Mouse (Mus musculus) spleen, adult 2 months (tissue): ENCODE results near the gene Tenm4.

ENCODE experiments used
- CTCF ChIP-seq: fragments of 200-500 bp; IDR thresholded peaks from 2 replicates; pipeline ENCODE4 v1.5.1; 2011; ENCODE audit warnings: mild to moderate bottlenecking, inconsistent platforms; ENCODE audit not compliant: insufficient read depth, insufficient read length, insufficient replicate concordance; ENCODE audit errors: extremely low read depth
- POLR2A ChIP-seq: fragments of 200-500 bp; IDR thresholded peaks from 2 replicates; pipeline ENCODE4 v1.6.1; 2011; ENCODE audit warnings: low read depth, low read length, inconsistent platforms

- no peak for TF ChIP-seq CTCF
- TF ChIP-seq POLR2A = no peak
These were observed 10.7 kb downstream of the Tenm4 start for GRCm38 (mm10) chr7:96181751-96182150.
